Mouse (Mus musculus): ENCODE results near the gene Tlk1.

The Tlk1 gene

GRCm38 (mm10) chr2:70793276-70793675 is 32.3 kb downstream of the Tlk1 start:
- in situ Hi-C loops (cut with MboI, MseI): no loop called here

- in situ Hi-C loops (cut with MboI, MseI): no loop called here
Measured at GRCm38 (mm10) chr2:70790246-70790645, 35.3 kb downstream of the Tlk1 start.

GRCm38 (mm10) chr2:70789331-70789730 is 36.2 kb downstream of the Tlk1 start:
- in situ Hi-C loops (cut with MboI, MseI): no loop called here

DNA sequence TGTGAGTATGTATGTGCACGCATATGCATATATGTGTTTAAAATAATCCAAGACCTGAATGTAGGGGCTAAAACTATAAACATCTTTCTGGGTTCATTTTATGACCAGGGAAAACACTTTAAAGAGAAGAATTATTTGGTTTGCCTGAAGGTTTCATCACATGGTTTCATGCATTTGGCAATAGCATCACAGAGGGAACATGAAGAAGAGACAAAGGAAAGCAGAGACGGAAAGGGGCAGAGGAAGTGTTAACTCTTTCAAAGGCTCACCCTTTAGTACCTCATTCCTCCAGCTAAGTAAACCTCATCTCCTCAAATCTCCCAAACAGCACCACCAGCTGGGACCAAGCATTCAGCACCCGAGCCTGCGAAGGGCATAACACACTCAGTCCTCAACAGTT is 41.1 kb downstream of the Tlk1 start:
- in situ Hi-C loops (cut with MboI, MseI): loop anchor here in 1 of 2 experiments (5.0 kb wide), 1 partner anchor 258 kb away; no protein-coding TSS in a partner anchor

- in situ Hi-C loops (cut with MboI, MseI): loop anchor here in 1 of 2 experiments (5.0 kb wide), 1 partner anchor 259 kb away; no protein-coding TSS in a partner anchor
Measured at GRCm38 (mm10) chr2:70783504-70783903, 42.0 kb downstream of the Tlk1 start.

DNA sequence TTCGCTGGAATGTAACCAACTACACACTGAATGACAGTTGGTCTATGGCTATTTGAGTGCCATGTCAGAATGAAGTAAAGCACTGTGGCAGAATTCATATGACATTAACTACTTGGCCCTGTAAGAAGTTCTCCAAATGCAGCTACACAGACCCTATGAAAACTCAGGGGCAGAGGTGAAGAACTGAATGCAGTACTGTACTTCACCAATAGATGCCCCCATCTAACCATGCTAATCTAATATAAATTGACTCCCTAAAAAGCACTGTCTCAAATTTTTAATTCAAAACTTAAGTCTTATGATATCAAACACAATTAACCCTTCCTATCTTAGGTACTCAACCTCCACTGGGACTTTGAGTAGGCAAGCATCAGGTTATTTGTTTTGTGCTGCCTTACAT is 45.9 kb downstream of the Tlk1 start:
- in situ Hi-C loops (cut with MboI, MseI): loop anchor here in 1 of 2 experiments (5.0 kb wide), 1 partner anchor 263 kb away; no protein-coding TSS in a partner anchor

DNA sequence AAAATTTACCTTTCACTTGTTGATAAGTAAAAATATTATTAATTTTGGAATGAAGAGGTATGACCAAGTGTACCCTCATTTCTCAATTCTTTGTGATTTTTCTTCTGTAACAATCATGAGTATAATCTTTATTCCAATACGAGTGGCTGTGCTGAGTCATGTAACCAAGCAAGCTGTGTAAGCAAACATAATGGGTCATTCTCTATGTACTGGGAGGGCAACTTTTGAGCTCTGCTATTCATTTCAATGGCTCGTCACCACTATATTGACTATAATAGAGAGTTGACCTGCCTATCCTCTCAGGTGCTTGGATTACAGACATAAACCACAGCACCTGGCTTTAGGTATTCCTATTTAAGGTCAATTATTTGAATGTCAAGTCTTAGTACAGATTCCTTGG is 48.8 kb downstream of the Tlk1 start:
- in situ Hi-C loops (cut with MboI, MseI): no loop called here

DNA sequence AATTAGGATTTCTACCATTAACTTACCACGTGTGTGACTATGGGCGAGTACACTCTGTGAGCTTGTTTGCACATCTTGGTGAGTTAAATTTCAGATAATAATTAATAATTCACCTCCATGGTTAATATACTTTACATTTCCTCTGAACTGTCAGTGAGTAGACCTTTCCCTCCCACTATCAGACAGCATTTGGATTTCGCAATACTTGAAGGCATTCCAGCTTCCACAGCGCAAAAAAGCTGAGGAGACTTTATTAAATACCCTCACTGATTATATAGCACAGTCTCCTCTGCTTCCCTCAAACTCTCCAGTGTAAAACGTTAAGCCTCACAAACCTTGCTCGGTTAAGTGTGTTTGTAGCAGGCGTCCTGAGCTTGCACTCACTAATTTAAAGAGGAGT is 60.8 kb downstream of the Tlk1 start:
- in situ Hi-C loops (cut with MboI, MseI): loop anchor here in 1 of 2 experiments (10.0 kb wide), 1 partner anchor 550 kb away; no protein-coding TSS in a partner anchor

GRCm38 (mm10) chr2:70762741-70763140 is 62.8 kb downstream of the Tlk1 start:
- in situ Hi-C loops (cut with MboI, MseI): loop anchor here in 1 of 2 experiments (10.0 kb wide), 1 partner anchor 552 kb away; no protein-coding TSS in a partner anchor

DNA sequence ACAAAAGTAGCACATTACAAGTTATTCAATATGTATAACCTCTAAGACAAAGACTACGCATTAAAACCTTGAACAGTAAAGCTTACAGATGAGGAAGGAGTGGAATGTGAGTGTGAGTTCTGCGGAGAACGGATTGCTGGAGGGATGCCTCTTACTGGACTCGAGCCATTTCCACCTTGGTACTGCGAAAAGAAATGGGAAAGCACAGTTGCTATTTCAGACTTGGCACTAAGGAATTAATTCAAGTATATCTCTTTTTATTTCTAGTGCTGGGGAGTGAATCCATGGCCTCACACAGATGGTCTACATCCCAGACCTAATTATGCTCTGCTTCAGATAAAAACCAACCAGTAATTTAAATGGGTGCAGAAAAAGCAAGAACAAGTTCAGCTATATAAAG is 73.4 kb downstream of the Tlk1 start:
- in situ Hi-C loops (cut with MboI, MseI): no loop called here

DNA sequence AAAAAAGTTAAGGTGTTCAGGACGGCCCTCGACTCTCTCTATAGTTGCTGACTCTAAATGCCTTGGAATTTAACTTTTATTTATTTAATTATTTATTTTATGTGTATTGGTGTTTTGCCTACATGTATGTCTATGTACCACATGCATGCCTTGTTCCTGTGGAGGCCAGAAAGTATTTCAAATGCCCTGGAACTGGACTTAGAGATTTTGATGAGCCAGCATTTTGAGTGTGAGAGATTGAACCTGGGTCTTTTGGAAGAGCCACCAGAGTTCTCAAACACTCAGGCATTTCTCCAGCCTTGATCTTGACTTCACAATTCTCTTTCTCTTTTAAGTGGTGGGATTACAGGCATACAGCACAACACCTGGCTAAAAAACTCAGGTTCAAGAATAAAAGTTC is 73.9 kb downstream of the Tlk1 start:
- in situ Hi-C loops (cut with MboI, MseI): no loop called here

- in situ Hi-C loops (cut with MboI, MseI): no loop called here
Measured at GRCm38 (mm10) chr2:70742588-70742987, 82.9 kb downstream of the Tlk1 start.

DNA sequence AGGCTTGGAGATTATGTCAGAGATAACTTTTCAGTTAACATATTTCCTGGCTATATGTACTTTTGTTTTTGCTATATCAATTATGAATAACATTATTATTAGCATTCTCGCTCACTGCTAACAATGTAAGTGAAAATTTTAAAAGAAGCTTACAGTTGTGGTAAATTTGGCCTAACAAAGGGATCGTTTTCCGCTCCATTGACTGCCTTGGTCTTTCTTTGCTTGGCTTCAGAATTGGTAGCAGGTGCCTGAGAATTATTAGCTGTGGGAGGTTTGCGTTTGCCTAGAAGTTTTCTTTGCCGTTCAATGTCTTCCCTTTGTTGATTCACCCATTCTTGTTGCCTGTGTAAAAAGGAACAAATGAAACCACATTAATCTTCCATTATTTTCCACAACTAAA is 83.6 kb downstream of the Tlk1 start:
- in situ Hi-C loops (cut with MboI, MseI): no loop called here

DNA sequence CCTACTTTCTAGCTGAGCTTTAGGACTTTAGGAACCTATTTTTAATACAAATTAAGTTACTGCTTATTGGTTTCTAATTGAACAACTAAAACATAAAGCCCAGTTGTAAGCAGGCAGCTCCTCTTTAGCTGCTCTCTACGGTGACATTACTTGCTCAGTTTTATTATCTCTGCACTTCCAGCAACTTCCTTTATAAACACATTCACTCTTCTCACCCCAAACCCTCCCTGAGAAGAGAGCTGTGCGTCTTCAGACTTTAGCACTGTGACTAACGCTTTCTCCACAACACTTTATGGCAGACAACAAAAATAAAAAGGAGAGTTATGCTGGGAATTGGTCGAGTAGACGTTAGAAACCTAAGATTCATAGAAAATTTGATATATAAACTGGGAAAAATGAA is 89.5 kb downstream of the Tlk1 start:
- in situ Hi-C loops (cut with MboI, MseI): no loop called here

DNA sequence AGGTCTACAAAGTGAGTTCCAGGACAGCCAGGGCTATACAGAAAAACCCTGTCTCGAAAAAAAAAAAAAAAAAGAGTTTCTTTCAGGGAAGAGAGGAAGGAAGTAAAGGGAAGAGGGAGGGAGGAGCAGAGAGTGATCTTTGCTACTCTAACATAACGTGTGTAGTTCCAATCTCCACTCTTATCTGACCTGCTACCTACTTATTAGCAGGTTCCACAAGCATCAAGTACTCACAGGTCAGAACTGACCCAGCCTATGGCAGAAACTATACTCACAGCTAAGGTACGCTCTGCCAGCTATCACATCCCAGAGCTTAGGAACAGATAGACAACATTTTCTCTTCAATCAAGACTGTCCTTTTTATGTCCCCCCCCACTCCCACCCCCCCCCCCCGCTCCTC is 90.0 kb downstream of the Tlk1 start:
- in situ Hi-C loops (cut with MboI, MseI): no loop called here

- in situ Hi-C loops (cut with MboI, MseI): no loop called here
Measured at GRCm38 (mm10) chr2:70727089-70727488, 98.4 kb downstream of the Tlk1 start.

DNA sequence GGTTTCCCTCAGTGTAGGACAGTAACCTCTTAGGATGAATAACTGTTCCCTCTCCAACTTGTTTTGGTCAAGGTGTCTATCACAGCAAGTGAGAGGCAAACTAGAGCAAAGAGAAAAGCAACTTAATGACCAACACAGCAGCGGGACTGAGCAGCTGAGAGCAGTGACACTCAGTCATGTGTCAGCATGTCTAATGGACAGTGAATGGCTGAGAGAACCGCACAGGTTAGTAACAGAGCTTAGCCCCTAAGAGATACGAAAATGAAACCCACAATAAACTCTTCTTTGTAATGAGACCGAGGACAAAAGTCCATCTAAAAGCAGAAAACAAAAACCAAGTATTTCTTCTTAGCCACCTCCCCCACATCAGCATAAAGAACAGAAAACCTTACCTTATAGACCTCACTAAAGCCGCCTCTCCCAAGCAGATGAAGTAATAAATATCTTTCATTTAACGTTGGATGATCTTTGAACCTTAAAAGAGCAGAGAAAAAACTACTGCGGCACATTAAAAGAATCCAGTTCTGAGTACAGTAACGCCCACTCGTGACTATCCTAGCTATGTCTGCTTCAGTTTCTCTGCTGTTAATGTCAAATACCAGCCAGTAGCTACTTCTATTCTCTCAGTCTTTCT is 101.8 kb downstream of the Tlk1 start:
- in situ Hi-C loops (cut with MboI, MseI): no loop called here

- in situ Hi-C loops (cut with MboI, MseI): no loop called here
Measured at GRCm38 (mm10) chr2:70710878-70711277, 114.7 kb downstream of the Tlk1 start.

DNA sequence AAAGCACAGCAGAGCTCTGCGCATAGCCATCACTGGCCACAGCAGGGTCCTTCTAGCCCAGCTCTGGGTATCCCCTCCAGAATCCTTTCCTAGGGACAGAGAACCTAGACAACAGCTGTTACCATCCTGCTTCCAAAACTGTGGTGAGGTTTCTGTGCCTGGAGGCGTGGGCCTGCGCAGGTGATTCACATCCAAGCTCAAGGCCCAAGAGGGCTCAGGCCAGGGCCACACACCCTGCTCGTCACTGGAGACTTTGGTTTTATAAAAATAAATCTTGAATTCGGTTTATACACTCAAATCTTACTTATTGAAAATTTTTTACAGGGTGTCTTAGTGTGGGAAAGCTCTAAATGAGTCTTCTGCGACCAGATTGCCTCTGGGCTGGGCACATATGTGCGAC is 115.3 kb downstream of the Tlk1 start:
- in situ Hi-C loops (cut with MboI, MseI): no loop called here

GRCm38 (mm10) chr2:70708986-70709730 is 116.4 kb downstream of the Tlk1 start:
- in situ Hi-C loops (cut with MboI, MseI): no loop called here

DNA sequence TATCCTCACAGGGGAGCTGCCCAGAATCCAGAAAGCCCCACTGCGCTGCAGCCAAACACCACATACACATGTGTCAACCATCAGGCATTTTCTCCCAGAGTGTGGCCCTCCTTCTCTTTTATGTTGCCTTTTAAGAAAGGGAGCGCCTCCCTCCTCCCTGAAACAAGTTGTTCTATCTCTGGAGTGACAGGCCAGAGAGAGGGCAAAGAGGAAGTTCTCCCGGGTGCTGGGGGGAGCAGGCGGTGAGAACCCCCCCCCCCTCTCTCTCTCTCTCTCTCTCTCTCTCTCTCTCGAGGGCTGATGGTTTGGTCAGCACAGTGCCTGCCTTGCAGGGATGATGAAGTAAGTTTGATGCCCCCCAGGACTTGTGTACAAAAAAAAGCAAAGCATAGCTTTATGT is 123.1 kb downstream of the Tlk1 start:
- in situ Hi-C loops (cut with MboI, MseI): loop anchor here in 1 of 2 experiments (5.0 kb wide), 1 partner anchor 405 kb away; no protein-coding TSS in a partner anchor

DNA sequence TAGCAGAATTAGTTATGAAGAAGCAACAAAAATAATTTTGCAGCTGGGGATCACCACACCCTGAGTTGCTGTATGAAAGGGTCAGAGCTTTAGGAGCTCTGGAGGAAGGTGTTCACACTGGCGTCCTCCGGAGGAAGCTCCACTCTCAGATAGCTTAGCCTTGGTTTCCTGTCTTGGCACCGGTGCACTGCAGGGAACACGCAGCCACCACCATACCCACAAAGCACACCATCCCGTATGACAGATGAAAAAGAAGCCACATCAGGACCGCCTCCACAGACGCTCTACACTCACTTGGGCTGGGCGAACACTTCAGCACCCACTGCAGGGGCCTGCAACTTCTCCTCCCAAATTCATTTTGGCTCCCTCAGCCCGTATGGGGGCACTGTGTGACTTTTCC is 124.0 kb downstream of the Tlk1 start:
- in situ Hi-C loops (cut with MboI, MseI): loop anchor here in 1 of 2 experiments (5.0 kb wide), 1 partner anchor 406 kb away; no protein-coding TSS in a partner anchor

- in situ Hi-C loops (cut with MboI, MseI): loop anchor here in 1 of 2 experiments (5.0 kb wide), 1 partner anchor 406 kb away; no protein-coding TSS in a partner anchor
Measured at GRCm38 (mm10) chr2:70700851-70701250, 124.7 kb downstream of the Tlk1 start.
